Mouse (Mus musculus) hindbrain, embryonic 13.5 days (tissue): ENCODE data around the gene Ifitm3. TPM values are rescaled to one million over a fixed set of nuclear protein-coding genes. Genes with fewer than 3 reads are reported as not detected.
"Not testable (repeated sequence)": the region's sequence is repeated elsewhere in the genome, so short reads cannot be mapped to it uniquely, and the experiment has no call there.

ENCODE experiments used
- ATAC-seq: fragments of 200-750 bp; cut with Nextera tagmentation; 2 replicates; pipeline ENCODE4 v1.8.0; 2017; ENCODE audit warnings: moderate TSS enrichment; ENCODE audit not compliant: low FRiP score
- H3K27ac ChIP-seq: fragments of 300-500 bp; sonication (generic); 2 replicates; pipeline ENCODE4 v1.5.1; 2015; ENCODE audit warnings: inconsistent platforms, mild to moderate bottlenecking, moderate library complexity
- H3K27me3 ChIP-seq: fragments of 300-500 bp; sonication (generic); 2 replicates; pipeline ENCODE4 v1.6.1; 2015; ENCODE audit warnings: mild to moderate bottlenecking, inconsistent platforms
- H3K36me3 ChIP-seq: fragments of 300-500 bp; sonication (generic); 2 replicates; pipeline ENCODE4 v1.6.1; 2015; ENCODE audit warnings: mild to moderate bottlenecking, inconsistent platforms
- H3K4me1 ChIP-seq: fragments of 300-500 bp; sonication (generic); replicated peaks from 2 replicates; pipeline ENCODE4 v1.6.1; 2015; ENCODE audit warnings: inconsistent platforms
- H3K4me2 ChIP-seq: fragments of 300-500 bp; sonication (generic); 2 replicates; pipeline ENCODE4 v1.6.1; 2015; ENCODE audit warnings: inconsistent platforms, mild to moderate bottlenecking, moderate library complexity
- H3K4me3 ChIP-seq: fragments of 300-500 bp; sonication (generic); 2 replicates; pipeline ENCODE4 v1.5.1; 2015; ENCODE audit warnings: mild to moderate bottlenecking, inconsistent platforms
- H3K9ac ChIP-seq: fragments of 300-500 bp; sonication (generic); 2 replicates; pipeline ENCODE4 v1.6.1; 2015; ENCODE audit warnings: mild to moderate bottlenecking, inconsistent platforms
- H3K9me3 ChIP-seq: fragments of 300-500 bp; sonication (generic); 2 replicates; pipeline ENCODE4 v1.6.1; 2016; ENCODE audit warnings: inconsistent platforms
- WGBS: fragments of 180-500 bp; shearing (Covaris S2); methylation state at CpG from one replicate; pipeline ENCODE4 v1.1.7; 2015; 5-methylcytosine and 5-hydroxymethylcytosine counted together
- polyA plus RNA-seq: library from polyadenylated mRNA; unstranded; fragments of >200 nt; fragmentation: Nextera tagmentation; extraction: Ambion mirVana; gene quantifications from 2 replicates; pipeline ENCODE4 v1.2.1, GENCODE M21; 2015

The Ifitm3 gene
- polyA plus RNA-seq, 1 experiment from 2014 or later = 29.1 TPM

GRCm38 (mm10) chr7:140987182-140988138 is 23.1 kb downstream of the Ifitm3 start:
- WGBS = 87% methylated on average over 17 of the region's 17 CpGs
- H3K9ac ChIP-seq = no peak overlapping the region

GRCm38 (mm10) chr7:140982971-140983370 is 27.6 kb downstream of the Ifitm3 start:
- Histone ChIP-seq H3K36me3 (no peaks in the 10 kb centered on the region), H3K4me2 (no peak overlapping the region), H3K27me3 (no peaks in the 10 kb centered on the region), H3K27ac (no peak overlapping the region), H3K4me1 (no peaks in the 10 kb centered on the region), H3K4me3 (no peak overlapping the region), H3K9me3 (no peaks in the 10 kb centered on the region), H3K9ac (no peak overlapping the region)
- no peak for ATAC-seq
- WGBS = 91% methylated on average over 7 of the region's 7 CpGs

More at GRCm38 (mm10) chr7:140987182-140988138, 23.1 kb downstream of the Ifitm3 start:
- Histone ChIP-seq H3K27ac (no peak overlapping the region), H3K4me3 (no peak overlapping the region), H3K36me3 (no peaks in the 10 kb centered on the region), H3K4me2 (no peak overlapping the region), H3K4me1 (no peaks in the 10 kb centered on the region), H3K9me3 (no peaks in the 10 kb centered on the region), H3K27me3 (no peaks in the 10 kb centered on the region)
- no peak for ATAC-seq

- Histone ChIP-seq H3K9me3 (no peaks in the 10 kb centered on the region), H3K36me3 (no peaks in the 10 kb centered on the region), H3K9ac (no peak overlapping the region), H3K4me2 (no peak overlapping the region), H3K27me3 (no peaks in the 10 kb centered on the region), H3K4me3 (no peak overlapping the region), H3K27ac (no peak overlapping the region), H3K4me1 (no peaks in the 10 kb centered on the region)
- WGBS = 91% methylated on average over 8 of the region's 8 CpGs
- no peak for ATAC-seq
Observed at GRCm38 (mm10) chr7:140981704-140982103, 28.9 kb downstream of the Ifitm3 start.

DNA sequence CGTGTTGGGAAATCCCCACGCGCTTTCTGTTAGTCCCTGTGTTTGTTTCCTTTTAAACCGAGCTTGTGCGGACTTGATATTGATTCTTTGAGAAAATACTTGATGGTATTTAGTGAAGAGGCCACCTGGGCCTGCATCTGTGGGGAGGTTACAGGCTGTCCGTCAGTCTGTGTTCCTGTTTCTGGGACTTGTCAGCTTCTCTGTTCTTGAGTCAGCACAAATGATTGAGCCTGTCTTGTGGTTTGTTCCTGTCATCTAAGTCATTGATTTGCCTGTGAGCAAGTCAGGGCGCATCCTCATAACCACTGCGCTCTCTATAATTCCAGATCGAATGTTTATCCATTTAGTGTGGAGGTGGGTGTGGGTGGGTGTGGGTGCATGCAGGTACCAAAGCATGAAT is 33.9 kb downstream of the Ifitm3 start:
- H3K27me3 ChIP-seq = not testable (repeated sequence)

GRCm38 (mm10) chr7:140975465-140975864 is 35.1 kb downstream of the Ifitm3 start:
- H3K4me3 ChIP-seq = no peak overlapping the region
- no peaks in the 10 kb centered on the region for H3K36me3 ChIP-seq
- no peak overlapping the region for H3K27ac ChIP-seq
- ATAC-seq = no peak
- no peak overlapping the region for H3K4me2 ChIP-seq
- H3K9ac ChIP-seq = no peak overlapping the region
- 0 out of 2 replicates have a peak, but pooled peaks cover 2% of the 10 kb centered on the region for H3K27me3 ChIP-seq
- no peaks in the 10 kb centered on the region for H3K9me3 ChIP-seq
- peaks cover 9% of the 10 kb centered on the region; the same call in 1 of the 2 replicates for H3K4me1 ChIP-seq
- 30% methylated on average over 3 of the region's 3 CpGs for WGBS

More for the DNA sequence above, 33.9 kb downstream of the Ifitm3 start:
- H3K9me3 ChIP-seq, H3K9ac ChIP-seq, H3K27ac ChIP-seq, H3K4me3 ChIP-seq, H3K36me3 ChIP-seq, H3K4me2 ChIP-seq, ATAC-seq, H3K4me1 ChIP-seq: not testable (repeated sequence)
- WGBS = 90% methylated on average over 9 of the region's 9 CpGs

- no peaks in the 10 kb centered on the region for H3K36me3 ChIP-seq
- H3K4me3 ChIP-seq = no peak overlapping the region
- no peak overlapping the region for H3K27ac ChIP-seq
- H3K27me3 ChIP-seq = 0 out of 2 replicates have a peak, but pooled peaks cover 7% of the 10 kb centered on the region
- no peak overlapping the region for H3K9ac ChIP-seq
- H3K4me2 ChIP-seq = no peak overlapping the region
- 15% methylated on average over 9 of the region's 9 CpGs for WGBS
- ATAC-seq = no peak
- H3K4me1 ChIP-seq = peaks cover 9% of the 10 kb centered on the region; the same call in 1 of the 2 replicates
- H3K9me3 ChIP-seq = no peaks in the 10 kb centered on the region
Observed at GRCm38 (mm10) chr7:140974940-140975339, 35.6 kb downstream of the Ifitm3 start.

DNA sequence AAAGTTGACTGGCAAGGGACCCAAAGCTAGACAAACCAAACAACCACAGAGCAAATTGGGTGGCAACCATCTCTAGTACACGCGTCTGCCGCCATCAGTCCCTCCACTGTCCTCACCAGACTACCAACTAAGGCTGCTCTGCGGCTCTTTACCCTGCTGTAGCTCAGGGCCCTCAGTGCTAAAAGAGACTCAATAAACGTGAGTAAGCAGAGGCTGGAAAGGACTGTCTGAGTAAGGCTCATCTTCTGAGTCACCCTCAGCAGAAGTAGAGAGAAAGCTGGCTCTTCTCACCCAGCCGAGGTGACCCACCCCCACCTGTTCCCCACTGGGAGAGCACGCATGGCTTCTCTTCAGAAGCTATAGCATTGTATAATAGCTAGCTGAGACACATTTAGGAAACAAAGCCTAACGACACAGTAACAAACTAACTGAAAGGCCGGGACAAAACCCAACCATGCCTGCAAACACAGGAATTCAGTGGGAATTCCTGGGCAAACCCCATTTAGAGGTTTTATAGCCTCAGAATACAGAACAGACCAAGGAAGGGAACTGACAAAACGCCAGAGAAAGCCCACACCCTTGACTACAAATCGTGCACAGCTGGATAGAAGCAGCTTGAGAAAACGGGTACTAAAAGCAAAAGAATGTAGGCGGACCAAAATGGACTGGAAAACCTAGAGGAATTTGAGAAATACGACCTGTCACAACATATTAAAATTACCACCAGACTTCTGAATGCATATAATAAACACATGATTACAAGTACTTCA is 37.0 kb downstream of the Ifitm3 start:
- Histone ChIP-seq H3K27ac (no peak overlapping the region), H3K9me3 (no peaks in the 10 kb centered on the region), H3K36me3 (no peaks in the 10 kb centered on the region), H3K4me1 (peaks cover 9% of the 10 kb centered on the region; the same call in 1 of the 2 replicates), H3K4me3 (no peak overlapping the region), H3K27me3 (peaks cover 14% of the 10 kb centered on the region; the same call in 1 of the 2 replicates), H3K9ac (no peak overlapping the region), H3K4me2 (no peak overlapping the region)
- no peak for ATAC-seq
- 18% methylated on average over 14 of the region's 14 CpGs for WGBS

DNA sequence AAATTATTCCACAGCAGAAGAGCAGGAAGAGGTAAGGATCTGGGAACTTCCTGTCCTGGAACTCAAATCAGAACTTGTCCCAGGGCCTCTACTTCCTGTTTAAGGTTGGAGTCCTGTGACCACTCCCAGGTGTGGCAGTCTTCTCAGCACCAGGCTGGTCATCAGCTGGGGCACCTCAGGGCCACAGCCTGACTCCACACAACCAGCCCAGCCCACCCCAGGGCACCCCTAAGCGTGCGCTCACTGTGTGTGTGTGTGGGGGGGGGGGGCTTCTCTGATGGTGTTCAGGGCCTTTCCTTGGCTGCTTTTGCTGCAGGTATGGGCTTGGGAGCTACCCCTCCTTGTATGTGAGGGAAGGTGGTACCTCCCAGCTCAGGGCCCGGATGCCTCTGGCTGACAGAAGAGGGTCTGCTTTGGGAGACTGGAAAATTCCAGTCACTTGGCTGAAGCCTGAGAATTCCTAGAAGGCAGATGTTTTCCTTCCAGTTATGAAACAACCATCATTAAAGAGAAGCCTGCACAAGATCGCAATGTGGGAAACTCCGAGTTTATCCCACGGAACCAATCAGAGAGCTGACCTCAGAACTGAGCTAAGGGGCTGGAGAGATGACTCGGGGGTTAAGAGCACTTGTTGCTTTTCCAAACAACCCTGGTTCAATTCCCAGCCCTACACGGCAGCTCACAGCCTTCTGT is 38.9 kb downstream of the Ifitm3 start:
- Histone ChIP-seq H3K36me3 (no peaks in the 10 kb centered on the region), H3K4me3 (no peak overlapping the region), H3K4me1 (peaks cover 9% of the 10 kb centered on the region; the same call in 1 of the 2 replicates), H3K9me3 (no peaks in the 10 kb centered on the region), H3K9ac (no peak overlapping the region), H3K4me2 (no peak overlapping the region), H3K27me3 (peaks cover 23% of the 10 kb centered on the region), H3K27ac (no peak overlapping the region)
- no peak for ATAC-seq
- WGBS = 87% methylated on average over 8 of the region's 8 CpGs

DNA sequence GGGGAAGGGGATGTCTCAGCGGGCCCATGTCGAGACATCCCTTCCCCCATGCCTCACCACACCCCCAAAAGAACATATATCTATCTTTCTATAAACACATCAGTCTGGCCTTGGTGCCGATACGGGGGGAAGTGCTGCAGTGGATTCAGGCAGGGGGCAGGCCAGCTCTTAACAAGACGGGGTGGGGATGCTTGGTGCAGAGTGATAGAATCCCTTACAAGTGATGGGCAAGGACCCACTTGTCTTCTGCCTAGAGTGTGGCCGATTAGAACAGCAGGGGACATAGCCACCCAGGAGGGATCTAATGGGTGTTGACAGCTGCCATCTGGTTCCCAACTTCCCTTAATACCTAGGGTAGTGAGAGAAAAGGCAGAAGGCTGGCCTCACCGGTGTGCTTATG is 39.6 kb downstream of the Ifitm3 start:
- peaks cover 23% of the 10 kb centered on the region for H3K27me3 ChIP-seq
- WGBS = 45% methylated on average over 7 of the region's 7 CpGs
- H3K4me3 ChIP-seq = no peak overlapping the region
- H3K9me3 ChIP-seq = no peaks in the 10 kb centered on the region
- no peak overlapping the region for H3K9ac ChIP-seq
- H3K4me1 ChIP-seq = peaks cover 9% of the 10 kb centered on the region; the same call in 1 of the 2 replicates
- H3K4me2 ChIP-seq = no peak overlapping the region
- H3K27ac ChIP-seq = no peak overlapping the region
- no peaks in the 10 kb centered on the region for H3K36me3 ChIP-seq
- ATAC-seq = no peak

DNA sequence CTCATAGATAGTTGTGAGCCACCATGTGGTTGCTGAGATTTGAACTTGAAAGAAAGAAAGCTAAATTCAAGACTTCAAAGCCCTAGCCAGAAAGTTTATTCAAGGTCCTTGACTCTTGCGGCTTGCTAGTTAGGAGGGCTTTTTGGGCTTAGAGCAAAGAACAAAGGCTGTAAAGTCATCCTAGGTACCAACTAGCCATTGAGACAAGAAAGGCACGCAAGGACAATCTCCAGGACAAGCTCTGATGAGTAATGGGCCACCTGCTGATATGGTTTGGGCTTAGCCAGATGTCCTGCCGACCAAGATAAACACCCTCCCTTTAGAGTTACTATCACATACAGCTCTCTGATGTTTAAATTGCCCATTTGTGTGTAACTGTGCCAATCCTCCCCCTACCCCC is 41.9 kb downstream of the Ifitm3 start:
- H3K4me3 ChIP-seq, H3K4me1 ChIP-seq, ATAC-seq, H3K36me3 ChIP-seq, H3K4me2 ChIP-seq, H3K9me3 ChIP-seq, H3K9ac ChIP-seq, H3K27ac ChIP-seq: not testable (repeated sequence)
- peaks cover 21% of the 10 kb centered on the region for H3K27me3 ChIP-seq
- whole genome bisulfite sequencing = 16% methylated on average over 3 of the region's 3 CpGs

GRCm38 (mm10) chr7:140967862-140968591 is 42.5 kb downstream of the Ifitm3 start:
- Histone ChIP-seq H3K9ac (no peak overlapping the region), H3K36me3 (no peaks in the 10 kb centered on the region), H3K27ac (no peak overlapping the region), H3K4me2 (no peak overlapping the region), H3K4me3 (no peak overlapping the region), H3K4me1 (no peaks in the 10 kb centered on the region), H3K9me3 (no peaks in the 10 kb centered on the region), H3K27me3 (peaks cover 21% of the 10 kb centered on the region)
- ATAC-seq = no peak
- WGBS = 7% methylated on average over 14 of the region's 14 CpGs
